Mouse (Mus musculus): Measurements from ENCODE around the gene Nbr1. TPM values are rescaled to one million over a fixed set of nuclear protein-coding genes. Genes with fewer than 3 reads are reported as not detected.

Nbr1 gene
- polyA plus RNA-seq (2012; rRNA removed): 323 and 355 TPM in 2 replicates

DNA sequence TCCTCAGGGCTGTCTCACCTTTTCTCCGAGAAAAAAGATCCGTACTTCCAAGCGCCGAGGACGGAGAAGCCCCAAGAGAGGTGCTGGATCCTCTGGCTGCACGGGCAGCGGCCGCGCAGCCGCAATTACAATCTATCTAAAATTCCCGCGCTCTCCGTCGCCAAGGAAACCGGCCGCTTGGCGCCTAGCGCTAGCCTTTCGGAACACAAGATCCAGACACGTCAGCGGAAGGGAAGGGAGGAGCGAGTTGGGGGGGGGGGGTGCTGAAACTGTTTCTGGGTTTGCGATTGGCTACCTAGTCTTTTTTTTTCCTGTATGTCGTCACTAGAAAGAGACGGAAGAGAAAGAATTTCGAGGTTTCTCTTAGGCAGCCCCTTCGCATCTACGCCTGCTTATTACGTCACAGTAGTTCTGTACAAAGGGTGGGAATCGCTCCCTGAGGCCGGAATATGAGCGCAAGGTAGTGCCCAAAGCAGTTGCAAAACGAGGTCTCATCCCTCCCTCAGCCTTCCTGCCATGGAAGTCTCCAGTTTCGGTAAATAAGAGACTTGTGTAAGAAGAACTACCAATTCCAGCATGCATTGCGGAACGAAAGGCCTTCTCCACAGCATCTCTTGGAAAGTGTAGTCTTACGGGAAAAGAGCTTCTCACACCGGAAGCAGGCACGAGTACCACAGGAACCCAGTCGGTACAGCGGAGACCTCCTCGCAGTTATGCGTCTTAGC, at the start of gene Nbr1, which contains the start of gene Brca1:
Gene Nbr1 (plus strand): TSS at position 399 of the 725 bp plus-strand sequence.
Gene Brca1 (minus strand): TSS at position 205 of the 725 bp plus-strand sequence.
- Histone ChIP-seq H3K36me3 (ENCODE audit: control insufficient read depth, insufficient read depth, low read length) (no peaks in the 10 kb centered on the region), H3K4me3 (ENCODE audit: control insufficient read depth, low read depth, low read length) (peak within 1 kb of the TSS; percentile 82), H3K27ac (ENCODE audit: control insufficient read depth, insufficient read depth, low read depth, low read length) (peak within 1 kb of the TSS; percentile 87), H3K27me3 (ENCODE audit: control insufficient read depth, insufficient read depth, low read length) (no peaks in the 10 kb centered on the region), H3K4me1 (ENCODE audit: control insufficient read depth, insufficient read depth, low read length) (no peaks in the 10 kb centered on the region; the same call in 1 of the 2 replicates)
- TF ChIP-seq POLR2A (IDR thresholded peaks at IDR 0.05; ENCODE audit: control insufficient read depth, low read depth, low read length) (peak; percentile 45; the same call in 1 of the 2 replicates), CTCF (IDR thresholded peaks at IDR 0.05; ENCODE audit: control insufficient read depth, insufficient read depth, insufficient replicate concordance, low read depth, low read length) (no peak)

DNA sequence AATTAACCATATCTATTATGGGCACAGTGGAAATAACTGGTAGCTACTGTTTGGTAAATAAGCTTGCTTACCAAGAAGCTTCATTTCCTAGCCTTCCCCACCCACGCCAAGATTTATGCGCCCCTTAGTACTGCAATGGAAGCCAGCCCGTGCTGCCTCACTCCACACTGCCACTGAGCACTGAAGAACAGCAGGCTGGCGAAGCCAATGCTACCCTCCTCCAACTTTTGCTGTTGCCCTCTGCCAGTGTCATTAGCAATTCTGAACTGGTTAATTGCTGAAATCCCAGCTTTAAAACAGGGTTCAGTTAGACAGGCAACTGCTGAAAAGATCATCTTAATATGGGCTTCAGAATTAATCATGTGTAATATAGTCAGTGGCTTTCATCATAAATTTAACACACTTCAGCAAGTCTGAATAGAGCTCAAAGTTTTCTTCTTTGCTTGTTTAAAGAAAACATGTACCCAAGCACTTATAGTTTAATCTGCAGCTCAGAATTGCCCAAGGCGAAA, 45.6 kb upstream of the Nbr1 start:
- no peaks in the 10 kb centered on the region for H3K27me3 ChIP-seq (ENCODE audit: control insufficient read depth, insufficient read depth, low read length)
- TF ChIP-seq POLR2A (IDR thresholded peaks at IDR 0.05; ENCODE audit: control insufficient read depth, low read depth, low read length): no peak
- TF ChIP-seq CTCF (IDR thresholded peaks at IDR 0.05; ENCODE audit: control insufficient read depth, insufficient read depth, insufficient replicate concordance, low read depth, low read length): no peak
- H3K4me1 ChIP-seq (ENCODE audit: control insufficient read depth, insufficient read depth, low read length): no peaks in the 10 kb centered on the region
- no peaks in the 10 kb centered on the region for H3K36me3 ChIP-seq (ENCODE audit: control insufficient read depth, insufficient read depth, low read length)
- no peak overlapping the region for H3K27ac ChIP-seq (ENCODE audit: control insufficient read depth, insufficient read depth, low read depth, low read length)
- H3K4me3 ChIP-seq (ENCODE audit: control insufficient read depth, low read depth, low read length): no peak overlapping the region

DNA sequence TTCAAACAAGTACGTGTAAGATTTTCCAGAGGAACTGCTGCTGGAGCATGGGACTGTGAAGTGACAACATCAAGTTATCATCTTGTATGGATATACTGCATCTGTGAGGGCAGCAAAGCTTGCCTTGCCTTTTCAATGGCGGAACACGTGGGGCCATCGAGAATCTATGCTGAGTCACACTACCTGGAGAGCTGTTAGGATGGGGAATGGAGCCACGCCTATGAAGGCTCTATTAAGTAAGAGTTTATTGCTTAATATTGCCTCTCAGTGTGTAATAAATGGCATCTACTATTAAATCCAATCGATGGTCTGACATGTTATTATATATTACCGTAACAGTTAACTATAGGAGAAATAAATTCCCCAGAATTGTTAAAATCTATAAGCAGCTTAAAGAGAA, 44.9 kb upstream of the Nbr1 start:
- Histone ChIP-seq H3K27me3 (ENCODE audit: control insufficient read depth, insufficient read depth, low read length) (no peaks in the 10 kb centered on the region), H3K36me3 (ENCODE audit: control insufficient read depth, insufficient read depth, low read length) (no peaks in the 10 kb centered on the region; the same call in 1 of the 2 replicates)

DNA sequence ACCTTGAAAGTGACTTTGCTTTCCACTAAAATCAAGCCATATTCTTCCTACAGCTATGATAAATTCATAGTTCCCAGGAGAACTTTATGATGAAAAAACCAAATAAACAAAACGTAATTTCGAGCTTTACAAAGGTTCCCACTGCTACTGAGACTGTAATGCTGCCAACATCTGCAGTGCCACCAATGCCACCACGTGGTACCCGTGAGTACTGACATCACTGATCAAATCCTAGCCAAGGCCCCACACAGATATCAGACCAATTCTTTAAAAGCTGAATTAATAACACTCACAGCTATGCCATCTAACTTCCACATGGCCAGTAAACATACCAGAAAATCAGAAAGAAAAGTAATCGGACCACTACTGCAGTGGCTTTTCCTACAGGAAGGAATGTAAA, 33.0 kb upstream of the Nbr1 start:
- Histone ChIP-seq H3K27ac (ENCODE audit: control insufficient read depth, insufficient read depth, low read depth, low read length) (no peak overlapping the region), H3K36me3 (ENCODE audit: control insufficient read depth, insufficient read depth, low read length) (no peaks in the 10 kb centered on the region; the same call in 1 of the 2 replicates), H3K27me3 (ENCODE audit: control insufficient read depth, insufficient read depth, low read length) (no peaks in the 10 kb centered on the region), H3K4me1 (ENCODE audit: control insufficient read depth, insufficient read depth, low read length) (no peaks in the 10 kb centered on the region), H3K4me3 (ENCODE audit: control insufficient read depth, low read depth, low read length) (no peak overlapping the region)
- TF ChIP-seq POLR2A (IDR thresholded peaks at IDR 0.05; ENCODE audit: control insufficient read depth, low read depth, low read length) (no peak), CTCF (IDR thresholded peaks at IDR 0.05; ENCODE audit: control insufficient read depth, insufficient read depth, insufficient replicate concordance, low read depth, low read length) (no peak; the same call in 1 of the 2 replicates)

More for the DNA sequence above, 44.9 kb upstream of the Nbr1 start:
- H3K27ac ChIP-seq (ENCODE audit: control insufficient read depth, insufficient read depth, low read depth, low read length): no peak overlapping the region
- no peak for TF ChIP-seq CTCF (IDR thresholded peaks at IDR 0.05; ENCODE audit: control insufficient read depth, insufficient read depth, insufficient replicate concordance, low read depth, low read length)
- TF ChIP-seq POLR2A (IDR thresholded peaks at IDR 0.05; ENCODE audit: control insufficient read depth, low read depth, low read length): no peak
- H3K4me3 ChIP-seq (ENCODE audit: control insufficient read depth, low read depth, low read length): no peak overlapping the region
- H3K4me1 ChIP-seq (ENCODE audit: control insufficient read depth, insufficient read depth, low read length): no peaks in the 10 kb centered on the region

DNA sequence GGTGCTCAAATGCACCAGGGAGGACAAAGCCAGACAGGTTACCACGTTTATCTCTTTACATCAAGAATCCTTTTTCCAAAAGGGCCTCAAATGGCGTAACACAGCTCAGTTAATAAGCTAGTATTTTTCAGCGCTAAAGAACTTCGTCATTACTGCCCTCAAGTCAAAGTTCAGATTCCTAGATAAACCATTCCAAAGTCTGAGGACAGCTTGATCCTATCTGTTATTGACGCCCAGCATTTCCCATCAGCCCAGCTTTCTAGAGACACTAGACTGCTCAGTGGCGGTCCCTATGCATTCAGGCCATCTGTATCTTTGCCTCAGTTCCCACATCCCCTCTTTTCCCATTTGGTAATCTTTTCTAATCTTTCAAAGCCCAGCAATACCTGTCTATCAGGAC, 32.6 kb upstream of the Nbr1 start:
- no peak overlapping the region for H3K27ac ChIP-seq (ENCODE audit: control insufficient read depth, insufficient read depth, low read depth, low read length)
- no peaks in the 10 kb centered on the region for H3K4me1 ChIP-seq (ENCODE audit: control insufficient read depth, insufficient read depth, low read length)
- H3K4me3 ChIP-seq (ENCODE audit: control insufficient read depth, low read depth, low read length): no peak overlapping the region
- H3K27me3 ChIP-seq (ENCODE audit: control insufficient read depth, insufficient read depth, low read length): no peaks in the 10 kb centered on the region
- H3K36me3 ChIP-seq (ENCODE audit: control insufficient read depth, insufficient read depth, low read length): no peaks in the 10 kb centered on the region; the same call in 1 of the 2 replicates
- TF ChIP-seq CTCF (IDR thresholded peaks at IDR 0.05; ENCODE audit: control insufficient read depth, insufficient read depth, insufficient replicate concordance, low read depth, low read length) (no peak), POLR2A (IDR thresholded peaks at IDR 0.05; ENCODE audit: control insufficient read depth, low read depth, low read length) (no peak)

DNA sequence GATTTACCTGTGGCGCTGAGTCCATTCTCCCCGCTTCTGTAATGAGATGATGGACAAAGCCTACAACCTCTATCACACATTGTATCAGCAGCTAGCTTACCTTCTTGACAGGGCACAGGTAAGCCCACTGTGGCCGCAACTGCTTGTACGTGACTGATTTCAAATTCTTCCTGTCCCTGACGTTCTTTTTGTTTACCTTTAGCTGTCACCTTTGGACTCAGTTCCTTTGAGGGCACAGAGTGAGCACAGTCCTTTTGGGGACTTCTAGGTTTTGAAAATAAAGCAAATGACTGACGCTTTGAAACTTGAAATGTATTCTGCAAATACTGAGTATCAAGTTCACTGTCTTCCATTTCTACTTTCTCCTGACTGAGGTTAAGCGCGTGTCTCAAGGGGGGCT, 27.5 kb upstream of the Nbr1 start:
- no peak overlapping the region for H3K27ac ChIP-seq (ENCODE audit: control insufficient read depth, insufficient read depth, low read depth, low read length)
- no peak overlapping the region for H3K4me3 ChIP-seq (ENCODE audit: control insufficient read depth, low read depth, low read length)
- TF ChIP-seq POLR2A (IDR thresholded peaks at IDR 0.05; ENCODE audit: control insufficient read depth, low read depth, low read length) (no peak), CTCF (IDR thresholded peaks at IDR 0.05; ENCODE audit: control insufficient read depth, insufficient read depth, insufficient replicate concordance, low read depth, low read length) (no peak)
- H3K27me3 ChIP-seq (ENCODE audit: control insufficient read depth, insufficient read depth, low read length): no peaks in the 10 kb centered on the region
- no peaks in the 10 kb centered on the region for H3K36me3 ChIP-seq (ENCODE audit: control insufficient read depth, insufficient read depth, low read length)
- H3K4me1 ChIP-seq (ENCODE audit: control insufficient read depth, insufficient read depth, low read length): no peaks in the 10 kb centered on the region

DNA sequence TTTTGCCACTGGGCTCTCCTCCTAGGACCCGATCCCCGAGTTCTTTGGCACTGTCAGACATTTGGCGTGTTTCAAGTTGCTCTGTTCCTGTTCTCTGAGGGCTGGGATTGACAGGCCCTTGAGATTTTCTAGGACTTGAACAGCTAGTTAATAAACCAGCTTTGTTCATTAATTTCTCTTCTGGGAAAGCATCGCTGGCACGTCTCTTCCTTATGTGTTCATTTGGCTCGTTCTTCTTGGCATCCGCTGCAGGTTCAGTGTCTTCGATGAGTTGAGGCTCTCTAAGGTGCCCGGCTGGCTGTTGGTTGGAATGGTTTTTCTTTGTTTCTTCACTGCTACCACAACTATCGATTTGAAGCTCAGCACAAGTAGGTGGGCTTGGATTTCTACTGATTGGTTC, 26.9 kb upstream of the Nbr1 start:
- no peak overlapping the region for H3K4me3 ChIP-seq (ENCODE audit: control insufficient read depth, low read depth, low read length)
- TF ChIP-seq CTCF (IDR thresholded peaks at IDR 0.05; ENCODE audit: control insufficient read depth, insufficient read depth, insufficient replicate concordance, low read depth, low read length): no peak
- no peak for TF ChIP-seq POLR2A (IDR thresholded peaks at IDR 0.05; ENCODE audit: control insufficient read depth, low read depth, low read length)
- no peaks in the 10 kb centered on the region for H3K4me1 ChIP-seq (ENCODE audit: control insufficient read depth, insufficient read depth, low read length)
- no peaks in the 10 kb centered on the region for H3K27me3 ChIP-seq (ENCODE audit: control insufficient read depth, insufficient read depth, low read length)
- no peaks in the 10 kb centered on the region for H3K36me3 ChIP-seq (ENCODE audit: control insufficient read depth, insufficient read depth, low read length)
- no peak overlapping the region for H3K27ac ChIP-seq (ENCODE audit: control insufficient read depth, insufficient read depth, low read depth, low read length)
